Mouse (Mus musculus): ENCODE results near the gene Dnase2b. TPM values are rescaled to one million over a fixed set of nuclear protein-coding genes. Genes with fewer than 3 reads are reported as not detected.

Dnase2b gene
- polyA plus RNA-seq, 1 experiment from 2014 or later, result 0.05 TPM

- 79% methylated on average over 10 of the region's 10 CpGs for WGBS
Observed at GRCm38 (mm10) chr3:146650716-146651115, 35.3 kb upstream of the Dnase2b start.

GRCm38 (mm10) chr3:146649311-146649894 is 34.0 kb upstream of the Dnase2b start:
- WGBS, result 68% methylated on average over 10 of the region's 10 CpGs
- no peaks in the 10 kb centered on the region for H3K36me3 ChIP-seq (ENCODE audit: control insufficient read depth, insufficient read depth, low read length)
- H3K9ac ChIP-seq (ENCODE audit: low read depth, low read length), result no peak overlapping the region
- no peaks in the 10 kb centered on the region; the same call in 1 of the 2 replicates for H3K4me1 ChIP-seq (ENCODE audit: control insufficient read depth, insufficient read depth, low read length)
- no peaks in the 10 kb centered on the region for H3K9me3 ChIP-seq (ENCODE audit: control insufficient read depth, low read length)
- H3K4me2 ChIP-seq (ENCODE audit: low read depth, low read length), result no peak overlapping the region
- H3K4me3 ChIP-seq (ENCODE audit: low read length), result no peak overlapping the region
- H3K27me3 ChIP-seq (replicated peaks; ENCODE audit: control insufficient read depth, insufficient read depth, low read length), result no peaks in the 10 kb centered on the region
- no peak overlapping the region for H3K27ac ChIP-seq (ENCODE audit: low read length)
- no peak for ATAC-seq

More at GRCm38 (mm10) chr3:146650716-146651115, 35.3 kb upstream of the Dnase2b start:
- no peaks in the 10 kb centered on the region for H3K36me3 ChIP-seq (ENCODE audit: control insufficient read depth, insufficient read depth, low read length)
- H3K9ac ChIP-seq (ENCODE audit: low read depth, low read length), result no peak overlapping the region
- H3K9me3 ChIP-seq (ENCODE audit: control insufficient read depth, low read length), result no peaks in the 10 kb centered on the region
- no peaks in the 10 kb centered on the region for H3K27me3 ChIP-seq (replicated peaks; ENCODE audit: control insufficient read depth, insufficient read depth, low read length)
- H3K4me1 ChIP-seq (ENCODE audit: control insufficient read depth, insufficient read depth, low read length), result no peaks in the 10 kb centered on the region; the same call in 1 of the 2 replicates
- H3K27ac ChIP-seq (ENCODE audit: low read length), result no peak overlapping the region
- H3K4me2 ChIP-seq (ENCODE audit: low read depth, low read length), result no peak overlapping the region
- ATAC-seq, result no peak
- H3K4me3 ChIP-seq (ENCODE audit: low read length), result no peak overlapping the region

GRCm38 (mm10) chr3:146641818-146642427 is 26.5 kb upstream of the Dnase2b start:
- WGBS, result 45% methylated on average over 4 of the region's 4 CpGs

GRCm38 (mm10) chr3:146632506-146632905 is 17.1 kb upstream of the Dnase2b start:
- no peak overlapping the region for H3K9ac ChIP-seq (ENCODE audit: low read depth, low read length)
- H3K36me3 ChIP-seq (ENCODE audit: control insufficient read depth, insufficient read depth, low read length), result no peaks in the 10 kb centered on the region
- H3K9me3 ChIP-seq (ENCODE audit: control insufficient read depth, low read length), result no peaks in the 10 kb centered on the region
- 88% methylated on average over 5 of the region's 5 CpGs for WGBS
- no peak overlapping the region for H3K27ac ChIP-seq (ENCODE audit: low read length)
- H3K4me1 ChIP-seq (ENCODE audit: control insufficient read depth, insufficient read depth, low read length), result no peaks in the 10 kb centered on the region
- ATAC-seq, result no peak
- H3K27me3 ChIP-seq (replicated peaks; ENCODE audit: control insufficient read depth, insufficient read depth, low read length), result no peaks in the 10 kb centered on the region
- no peak overlapping the region for H3K4me2 ChIP-seq (ENCODE audit: low read depth, low read length)
- H3K4me3 ChIP-seq (ENCODE audit: low read length), result no peak overlapping the region

More at GRCm38 (mm10) chr3:146641818-146642427, 26.5 kb upstream of the Dnase2b start:
- Histone ChIP-seq H3K9ac (ENCODE audit: low read depth, low read length) (no peak overlapping the region), H3K9me3 (ENCODE audit: control insufficient read depth, low read length) (no peaks in the 10 kb centered on the region), H3K27me3 (replicated peaks; ENCODE audit: control insufficient read depth, insufficient read depth, low read length) (no peaks in the 10 kb centered on the region), H3K4me1 (ENCODE audit: control insufficient read depth, insufficient read depth, low read length) (no peaks in the 10 kb centered on the region), H3K4me2 (ENCODE audit: low read depth, low read length) (no peak overlapping the region), H3K36me3 (ENCODE audit: control insufficient read depth, insufficient read depth, low read length) (no peaks in the 10 kb centered on the region), H3K4me3 (ENCODE audit: low read length) (no peak overlapping the region), H3K27ac (ENCODE audit: low read length) (no peak overlapping the region)
- ATAC-seq, result no peak

GRCm38 (mm10) chr3:146628227-146628982 is 13.0 kb upstream of the Dnase2b start:
- Histone ChIP-seq H3K9ac (ENCODE audit: low read depth, low read length) (no peak overlapping the region), H3K4me1 (ENCODE audit: control insufficient read depth, insufficient read depth, low read length) (no peaks in the 10 kb centered on the region), H3K36me3 (ENCODE audit: control insufficient read depth, insufficient read depth, low read length) (no peaks in the 10 kb centered on the region), H3K27me3 (replicated peaks; ENCODE audit: control insufficient read depth, insufficient read depth, low read length) (no peaks in the 10 kb centered on the region), H3K27ac (ENCODE audit: low read length) (no peak overlapping the region), H3K4me3 (ENCODE audit: low read length) (no peak overlapping the region), H3K9me3 (ENCODE audit: control insufficient read depth, low read length) (no peaks in the 10 kb centered on the region), H3K4me2 (ENCODE audit: low read depth, low read length) (no peak overlapping the region)
- 71% methylated on average over 8 of the region's 8 CpGs for WGBS
- ATAC-seq, result no peak

- Histone ChIP-seq H3K36me3 (ENCODE audit: control insufficient read depth, insufficient read depth, low read length) (no peaks in the 10 kb centered on the region), H3K9me3 (ENCODE audit: control insufficient read depth, low read length) (no peaks in the 10 kb centered on the region), H3K4me3 (ENCODE audit: low read length) (no peak overlapping the region), H3K27ac (ENCODE audit: low read length) (no peak overlapping the region), H3K4me1 (ENCODE audit: control insufficient read depth, insufficient read depth, low read length) (no peaks in the 10 kb centered on the region), H3K4me2 (ENCODE audit: low read depth, low read length) (no peak overlapping the region), H3K27me3 (replicated peaks; ENCODE audit: control insufficient read depth, insufficient read depth, low read length) (no peaks in the 10 kb centered on the region), H3K9ac (ENCODE audit: low read depth, low read length) (no peak overlapping the region)
- WGBS, result 82% methylated on average over 4 of the region's 4 CpGs
- no peak for ATAC-seq
Observed at GRCm38 (mm10) chr3:146625766-146626165, 10.4 kb upstream of the Dnase2b start.

GRCm38 (mm10) chr3:146621966-146622365 is 6.6 kb upstream of the Dnase2b start:
- H3K4me1 ChIP-seq (ENCODE audit: control insufficient read depth, insufficient read depth, low read length), result no peaks in the 10 kb centered on the region
- no peak for ATAC-seq
- no peak overlapping the region for H3K9ac ChIP-seq (ENCODE audit: low read depth, low read length)
- no peak overlapping the region for H3K4me2 ChIP-seq (ENCODE audit: low read depth, low read length)
- no peak overlapping the region for H3K27ac ChIP-seq (ENCODE audit: low read length)
- H3K4me3 ChIP-seq (ENCODE audit: low read length), result no peak overlapping the region
- no peaks in the 10 kb centered on the region for H3K9me3 ChIP-seq (ENCODE audit: control insufficient read depth, low read length)
- no peaks in the 10 kb centered on the region for H3K27me3 ChIP-seq (replicated peaks; ENCODE audit: control insufficient read depth, insufficient read depth, low read length)
- WGBS, result 88% methylated on average over 11 of the region's 11 CpGs
- H3K36me3 ChIP-seq (ENCODE audit: control insufficient read depth, insufficient read depth, low read length), result no peaks in the 10 kb centered on the region

GRCm38 (mm10) chr3:146620555-146621249 is 5.3 kb upstream of the Dnase2b start:
- 82% methylated on average over 14 of the region's 14 CpGs for WGBS
- no peak for ATAC-seq
- no peak overlapping the region for H3K9ac ChIP-seq (ENCODE audit: low read depth, low read length)

GRCm38 (mm10) chr3:146620101-146620500 is 4.7 kb upstream of the Dnase2b start:
- Histone ChIP-seq H3K9ac (ENCODE audit: low read depth, low read length) (no peak overlapping the region), H3K4me2 (ENCODE audit: low read depth, low read length) (no peak overlapping the region), H3K27ac (ENCODE audit: low read length) (no peak overlapping the region), H3K27me3 (replicated peaks; ENCODE audit: control insufficient read depth, insufficient read depth, low read length) (no peaks in the 10 kb centered on the region), H3K4me1 (ENCODE audit: control insufficient read depth, insufficient read depth, low read length) (no peaks in the 10 kb centered on the region), H3K9me3 (ENCODE audit: control insufficient read depth, low read length) (no peaks in the 10 kb centered on the region), H3K36me3 (ENCODE audit: control insufficient read depth, insufficient read depth, low read length) (no peaks in the 10 kb centered on the region), H3K4me3 (ENCODE audit: low read length) (no peak overlapping the region)
- ATAC-seq, result no peak
- WGBS, result 83% methylated on average over 10 of the region's 10 CpGs

More at GRCm38 (mm10) chr3:146620555-146621249, 5.3 kb upstream of the Dnase2b start:
- Histone ChIP-seq H3K27me3 (replicated peaks; ENCODE audit: control insufficient read depth, insufficient read depth, low read length) (no peaks in the 10 kb centered on the region), H3K27ac (ENCODE audit: low read length) (no peak overlapping the region), H3K9me3 (ENCODE audit: control insufficient read depth, low read length) (no peaks in the 10 kb centered on the region), H3K4me2 (ENCODE audit: low read depth, low read length) (no peak overlapping the region), H3K4me3 (ENCODE audit: low read length) (no peak overlapping the region), H3K4me1 (ENCODE audit: control insufficient read depth, insufficient read depth, low read length) (no peaks in the 10 kb centered on the region), H3K36me3 (ENCODE audit: control insufficient read depth, insufficient read depth, low read length) (no peaks in the 10 kb centered on the region)

Measured in intestine, embryonic 16.5 days (tissue).